8 mouse cellular contexts compared by ENCODE assay signal in genomic region chr15:97850441-97850840, GRCm38 (mm10). TPM values are rescaled to one million over a fixed set of nuclear protein-coding genes. Genes with fewer than 3 reads are reported as not detected.
DNase-seq lines count a peak whose midpoint lies in the region; ATAC-seq and TF ChIP-seq lines count a peak whose summit lies in the region.

No protein-coding gene starts in this region.

- intact Hi-C loops in gastrocnemius, postnatal 36 days (cut with DNase I), result loop anchor here (1.0 to 5.0 kb wide), 4 partner anchors 42 to 132 kb away; no protein-coding TSS in a partner anchor

- H3K9ac ChIP-seq in forebrain, embryonic 16.5 days (replicated peaks; ENCODE audit: low read depth, low read length), result no peak overlapping the region
- H3K9ac ChIP-seq in forebrain, embryonic 13.5 days, result no peak overlapping the region
- no peak overlapping the region for H3K9ac ChIP-seq in stomach, postnatal 0 days (ENCODE audit: low read length)

- no peaks in the 10 kb centered on the region for H3K36me3 ChIP-seq in forebrain, embryonic 16.5 days (ENCODE audit: control insufficient read depth, insufficient read depth)
- H3K36me3 ChIP-seq in forebrain, embryonic 13.5 days (ENCODE audit: poor library complexity, severe bottlenecking), result no peaks in the 10 kb centered on the region
- no peaks in the 10 kb centered on the region for H3K36me3 ChIP-seq in stomach, postnatal 0 days (ENCODE audit: control insufficient read depth, insufficient read depth, low read length)

- 23% methylated on average over 2 of the region's 2 CpGs for WGBS in forebrain, embryonic 16.5 days
- whole genome bisulfite sequencing in forebrain, embryonic 13.5 days, result 18% methylated on average over 2 of the region's 2 CpGs
- WGBS in stomach, postnatal 0 days, result 17% methylated on average over 2 of the region's 2 CpGs

- ATAC-seq in forebrain, embryonic 16.5 days, result peak; percentile 13; the same call in 1 of the 2 replicates
- ATAC-seq in forebrain, embryonic 13.5 days, result no peak
- ATAC-seq in stomach, postnatal 0 days (ENCODE audit: low FRiP score, low TSS enrichment), result no peak

- no peaks in the 10 kb centered on the region for H3K27me3 ChIP-seq in forebrain, embryonic 16.5 days (replicated peaks; ENCODE audit: control insufficient read depth, insufficient read depth, low read length)
- no peaks in the 10 kb centered on the region for H3K27me3 ChIP-seq in forebrain, embryonic 13.5 days
- no peaks in the 10 kb centered on the region for H3K27me3 ChIP-seq in stomach, postnatal 0 days (ENCODE audit: control insufficient read depth, insufficient read depth, low read length)

- no peak overlapping the region for H3K27ac ChIP-seq in forebrain, embryonic 16.5 days (ENCODE audit: low read length)
- H3K27ac ChIP-seq in forebrain, embryonic 13.5 days, result no peak overlapping the region
- no peak overlapping the region for H3K27ac ChIP-seq in stomach, postnatal 0 days (replicated peaks)

- H3K4me1 ChIP-seq in forebrain, embryonic 16.5 days (replicated peaks; ENCODE audit: control insufficient read depth, insufficient read depth, low read length), result 0 out of 2 replicates have a peak, but pooled peaks cover 5% of the 10 kb centered on the region
- peaks cover 6% of the 10 kb centered on the region; the same call in 1 of the 2 replicates for H3K4me1 ChIP-seq in forebrain, embryonic 13.5 days
- H3K4me1 ChIP-seq in stomach, postnatal 0 days (replicated peaks; ENCODE audit: control insufficient read depth, insufficient read depth), result no peaks in the 10 kb centered on the region

- peak; percentile 36 for DNase-seq in spleen, adult 12 weeks (ENCODE audit: low spot score)
- DNase-seq in spleen, adult 18-20 months, result no peak
- peak; percentile 81 for DNase-seq in induced T-regulatory cell, adult 2 months (ENCODE audit: low read depth)
- no peak for DNase-seq in stomach, postnatal 0 days (ENCODE audit: low spot score)
- DNase-seq in gastrocnemius, postnatal 36 days, result no peak
- DNase-seq in cerebellum, adult 9-11 months, result no peak

- H3K4me3 ChIP-seq in forebrain, embryonic 16.5 days (replicated peaks; ENCODE audit: low read length), result no peak overlapping the region
- H3K4me3 ChIP-seq in forebrain, embryonic 13.5 days, result no peak overlapping the region
- H3K4me3 ChIP-seq in stomach, postnatal 0 days (ENCODE audit: low read depth, low read length), result no peak overlapping the region

- TF ChIP-seq EP300 in stomach, postnatal 0 days (optimal IDR thresholded peaks at IDR 0.05), result no peak

- H3K4me2 ChIP-seq in forebrain, embryonic 16.5 days (ENCODE audit: low read length), result no peak overlapping the region
- H3K4me2 ChIP-seq in forebrain, embryonic 13.5 days, result no peak overlapping the region
- no peak overlapping the region for H3K4me2 ChIP-seq in stomach, postnatal 0 days (replicated peaks; ENCODE audit: low read depth)

- TF ChIP-seq CTCF in stomach, postnatal 0 days (IDR thresholded peaks at IDR 0.05; ENCODE audit: low read depth), result peak; percentile 76

- H3K9me3 ChIP-seq in forebrain, embryonic 16.5 days (ENCODE audit: control insufficient read depth, low read length), result no peaks in the 10 kb centered on the region
- no peaks in the 10 kb centered on the region for H3K9me3 ChIP-seq in forebrain, embryonic 13.5 days (replicated peaks)
- no peaks in the 10 kb centered on the region for H3K9me3 ChIP-seq in stomach, postnatal 0 days (ENCODE audit: control insufficient read depth, low read length)

RNA-seq across cellular contexts. Expression of gene Hdac7, which starts 6.1 kb away (rescaled TPM):
- polyA plus RNA-seq in forebrain, embryonic 16.5 days (2015; fragmentation: Nextera tagmentation; extraction: Ambion mirVana), result 21.7 and 31.1 TPM in 2 replicates
- polyA plus RNA-seq in forebrain, embryonic 13.5 days (2015; fragmentation: Nextera tagmentation; extraction: Ambion mirVana), result 20.3 and 23.3 TPM in 2 replicates
- polyA plus RNA-seq in stomach, postnatal 0 days (2015; fragmentation: Nextera tagmentation; extraction: Ambion mirVana), result 8.0 and 9.4 TPM in 2 replicates
- 10 to 100 TPM; 10.6 to 11.8 TPM for total RNA-seq in gastrocnemius, postnatal 36 days (2021)

RNA-seq across cellular contexts. Expression of gene Vdr, which starts 60.0 kb away (rescaled TPM):
- 0.20 TPM in 1 of 2 replicates, not detected in the other for polyA plus RNA-seq in forebrain, embryonic 16.5 days (2015; fragmentation: Nextera tagmentation; extraction: Ambion mirVana)
- 0.05 TPM in 1 of 2 replicates, not detected in the other for polyA plus RNA-seq in forebrain, embryonic 13.5 days (2015; fragmentation: Nextera tagmentation; extraction: Ambion mirVana)
- polyA plus RNA-seq in stomach, postnatal 0 days (2015; fragmentation: Nextera tagmentation; extraction: Ambion mirVana), result 1.4 and 1.5 TPM in 2 replicates
- total RNA-seq in gastrocnemius, postnatal 36 days (2021), result under 1 TPM; 0.13 to 0.15 TPM

Comparison
In these comparisons a context has a peak if more than half of its experiments do, and no peak if none do; other contexts are left out.
1. DNase-seq: peak in spleen, adult 12 weeks (single experiment) and induced T-regulatory cell, adult 2 months (single experiment); none in spleen, adult 18-20 months (0 of 2), stomach, postnatal 0 days (single experiment), gastrocnemius, postnatal 36 days (0 of 2) and cerebellum, adult 9-11 months (single experiment).